Mouse (Mus musculus) regulatory T cell (primary cell): ENCODE measurements around the gene Gal3st2c.
"Not testable (repeated sequence)": the region's sequence is repeated elsewhere in the genome, so short reads cannot be mapped to it uniquely, and the experiment has no call there.

Experiments
- in situ Hi-C: fragments of 300-600 bp; cut with MboI, MseI; formaldehyde crosslinking; loops from one replicate; pipeline ENCODE4 v1.15.1; 2025; ENCODE audit warnings: high pct_unique_total_duplicates

The Gal3st2c gene

DNA sequence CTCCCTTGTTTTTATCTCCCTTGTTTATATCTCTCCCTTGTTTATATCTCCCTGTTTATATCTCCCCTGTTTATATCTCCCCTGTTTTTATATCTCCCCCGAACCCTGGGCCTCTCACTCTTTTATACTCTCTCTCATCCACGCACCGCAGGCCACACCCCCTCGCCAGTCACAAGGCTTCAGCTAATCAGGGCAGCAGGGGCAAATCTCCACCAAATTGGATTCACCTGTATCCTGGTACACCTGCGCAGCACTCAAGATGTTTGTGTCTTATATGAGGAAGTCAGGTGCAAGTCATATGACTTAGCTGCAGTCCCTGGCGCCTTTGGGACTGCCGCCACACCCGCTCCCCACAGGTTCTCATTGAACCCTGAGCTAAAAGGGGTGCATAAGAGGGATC, at the start of gene Gal3st2c:
Gene Gal3st2c, plus strand, starts transcription at position 301 of the 400 bp plus-strand sequence.
- in situ Hi-C loops = loop anchor here (5.0 kb wide), 1 partner anchor 68 kb away; no protein-coding TSS in a partner anchor

DNA sequence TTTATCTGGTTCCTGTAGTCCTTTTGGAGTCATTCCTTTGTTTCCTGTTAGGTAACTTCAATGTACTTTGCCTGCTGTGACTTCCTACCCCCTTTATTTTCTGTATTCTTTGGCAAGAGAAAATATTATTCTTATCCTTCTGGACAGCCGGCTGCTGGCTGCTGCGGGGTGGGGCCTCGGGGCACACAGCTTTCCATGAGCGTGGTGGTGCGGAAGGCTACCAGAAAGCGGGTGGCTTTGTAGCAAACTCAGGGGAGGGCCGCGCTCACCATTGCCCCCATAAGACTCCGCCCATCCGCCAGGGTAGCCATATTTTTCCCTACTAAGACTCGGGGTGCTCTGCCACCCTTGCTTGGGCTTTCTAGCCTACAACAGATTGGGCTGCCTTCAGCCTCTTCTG, 41.2 kb upstream of the Gal3st2c start:
- in situ Hi-C loops = not testable (repeated sequence)

DNA sequence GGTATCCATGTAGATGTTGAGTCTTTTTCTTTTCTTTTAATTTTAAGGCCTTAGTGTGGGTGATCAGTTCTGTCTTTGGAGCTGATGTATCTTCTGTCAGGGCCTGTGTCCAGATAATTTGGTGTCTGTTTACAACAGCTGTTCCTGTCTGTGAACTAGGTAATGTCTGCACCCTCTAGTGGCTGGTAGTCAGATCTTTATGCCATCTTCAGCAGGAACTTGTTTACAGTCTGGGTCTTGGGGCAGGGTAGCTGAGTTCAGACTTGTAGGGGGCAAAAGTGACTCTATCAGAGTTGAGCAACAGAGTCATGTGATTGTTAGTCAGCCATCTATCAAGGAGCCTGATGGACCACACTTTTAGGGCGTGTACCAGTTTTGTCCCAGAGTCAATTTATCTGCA, 23.8 kb upstream of the Gal3st2c start:
- in situ Hi-C loops = loop anchor here (10.0 kb wide), 1 partner anchor 72 kb away; no protein-coding TSS in a partner anchor

DNA sequence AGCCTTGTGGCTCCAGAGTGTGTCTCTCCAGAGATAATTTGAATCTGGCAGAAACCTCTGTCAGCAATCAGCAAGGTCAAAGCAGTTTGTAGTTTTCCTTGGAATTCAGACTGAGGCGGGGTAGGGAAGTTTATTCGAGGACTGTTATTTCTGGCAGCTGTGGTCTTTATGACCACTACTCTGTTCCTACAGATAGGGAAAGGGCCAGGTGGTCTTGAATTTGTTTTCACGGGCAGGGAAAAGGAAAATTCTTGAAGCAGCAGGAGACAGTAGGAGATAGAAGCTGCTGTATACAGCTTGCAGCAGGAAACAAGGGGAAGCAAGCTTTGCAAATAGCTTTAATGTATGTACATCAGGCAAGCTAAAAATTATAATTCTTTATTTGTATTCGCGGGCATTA, 19.9 kb upstream of the Gal3st2c start:
- in situ Hi-C loops = not testable (repeated sequence)

DNA sequence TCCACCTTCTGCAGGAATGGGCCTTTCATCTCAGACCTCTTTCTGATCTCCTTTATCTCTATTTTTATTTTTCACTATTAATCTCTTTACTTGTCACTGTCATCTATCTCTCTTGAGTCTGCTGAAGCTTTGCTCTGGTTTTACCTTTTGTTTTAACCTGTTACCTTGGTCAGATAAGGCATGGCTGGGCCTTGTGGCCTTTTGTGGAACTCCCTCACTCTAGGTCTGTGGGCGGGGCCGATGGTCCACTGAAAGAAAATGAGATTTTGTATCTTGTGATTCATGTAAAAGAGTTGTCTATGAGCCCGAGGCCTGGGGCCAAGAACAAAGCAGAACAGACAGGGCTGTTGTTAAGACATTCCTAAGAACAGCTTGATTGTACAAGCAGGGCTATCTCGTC, 19.5 kb upstream of the Gal3st2c start:
- in situ Hi-C loops = not testable (repeated sequence)

DNA sequence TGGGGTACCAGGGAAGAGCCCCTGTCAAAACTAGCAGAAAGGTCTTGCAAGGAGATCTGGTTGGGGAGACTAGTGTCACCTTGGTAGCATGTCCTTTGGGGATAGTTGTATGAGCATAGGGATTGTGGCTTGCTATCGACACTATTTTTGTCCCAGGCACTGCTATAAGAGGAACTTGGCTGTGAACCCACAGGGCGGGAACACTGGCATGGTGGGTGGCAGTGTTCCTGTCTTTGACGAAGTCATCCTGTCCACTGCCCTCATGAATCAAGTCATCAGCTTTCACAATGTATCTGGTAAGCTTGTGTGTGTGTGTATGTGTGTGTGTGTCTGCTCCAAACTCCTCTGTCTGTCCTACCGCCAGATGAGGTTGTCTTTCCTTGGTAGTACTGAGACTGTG, 14.5 kb upstream of the Gal3st2c start:
- in situ Hi-C loops = not testable (repeated sequence)

DNA sequence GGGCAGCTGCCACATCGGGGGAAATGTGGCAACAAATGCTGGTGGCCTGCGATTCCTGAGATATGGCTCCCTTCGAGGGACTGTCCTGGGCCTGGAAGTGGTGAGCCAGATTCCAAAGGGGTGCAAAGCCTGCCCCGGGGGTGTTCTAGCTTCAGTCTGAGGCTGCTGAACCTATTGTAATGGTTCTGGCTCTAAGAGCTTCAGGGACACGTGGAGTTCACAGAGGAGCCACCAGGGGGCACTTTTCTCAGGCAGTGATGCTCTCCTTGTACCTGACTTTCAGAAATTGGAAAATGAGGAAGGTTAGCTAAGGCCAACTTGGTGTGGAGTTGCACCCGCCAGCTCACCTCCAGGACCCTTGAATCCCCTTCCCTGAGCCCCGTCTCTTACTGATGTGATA, 12.0 kb upstream of the Gal3st2c start:
- in situ Hi-C loops = not testable (repeated sequence)

DNA sequence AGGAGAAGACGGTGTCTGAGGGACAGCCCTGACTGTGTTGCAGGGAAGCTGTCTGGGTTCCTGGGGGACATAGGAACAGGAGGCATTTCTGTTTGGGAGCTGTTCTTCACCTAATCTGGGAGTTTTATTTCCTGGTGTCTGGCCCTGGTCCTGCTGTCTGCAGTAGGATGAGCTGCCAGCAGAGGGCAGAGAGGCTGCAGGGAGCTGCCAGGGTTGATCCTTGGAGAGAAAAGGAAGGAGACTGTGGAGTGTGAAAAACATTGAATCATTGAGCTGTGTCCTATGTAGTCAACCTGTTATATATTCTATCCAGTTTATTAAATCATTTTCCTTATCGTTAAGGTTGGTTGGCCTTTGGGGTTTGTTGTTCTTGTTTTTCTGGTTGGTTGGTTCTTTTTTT, 9.4 kb upstream of the Gal3st2c start:
- in situ Hi-C loops = not testable (repeated sequence)

DNA sequence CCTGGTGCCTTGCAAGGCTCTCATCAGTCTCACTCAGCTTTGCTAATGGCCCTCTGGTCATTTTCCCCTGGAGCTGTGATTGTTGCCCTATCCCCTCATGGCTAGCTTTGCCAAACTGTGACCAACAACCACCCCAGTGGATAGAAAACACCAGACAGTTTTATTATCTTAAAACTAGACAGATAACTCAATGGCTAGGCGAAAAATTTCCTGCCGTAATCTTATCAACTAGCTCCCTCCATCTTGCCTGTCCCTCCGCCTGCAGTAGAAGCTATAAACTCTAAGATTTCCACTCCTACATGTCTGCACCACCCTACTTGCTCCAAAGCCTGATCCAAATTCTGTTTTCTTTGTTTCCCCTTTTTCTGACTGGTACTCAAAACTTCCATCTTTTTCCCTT, 4.1 kb upstream of the Gal3st2c start:
- in situ Hi-C loops = loop anchor here (5.0 kb wide), 2 partner anchors 91 to 134 kb away; no protein-coding TSS in a partner anchor

DNA sequence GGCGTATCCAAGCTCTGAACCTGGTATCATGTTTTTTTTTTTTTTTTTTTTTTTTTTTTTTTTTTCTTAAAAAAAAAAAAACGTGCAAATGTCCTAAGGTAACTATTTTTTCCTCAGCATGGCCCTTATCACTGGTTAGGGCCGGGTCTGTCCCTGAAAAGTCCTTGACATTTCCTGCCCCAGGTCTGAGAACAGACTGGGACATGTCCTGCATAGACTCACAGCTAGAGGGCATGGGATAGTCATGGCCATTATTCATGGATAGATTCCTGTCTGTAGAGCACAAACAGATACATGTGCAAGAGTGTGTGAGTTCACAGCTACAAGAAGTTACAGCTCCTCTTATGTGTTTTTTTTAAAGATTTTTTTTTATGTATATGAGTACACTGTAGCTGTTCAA, 1.5 kb upstream of the Gal3st2c start:
- in situ Hi-C loops = loop anchor here (5.0 kb wide), 2 partner anchors 89 to 136 kb away; no protein-coding TSS in a partner anchor

DNA sequence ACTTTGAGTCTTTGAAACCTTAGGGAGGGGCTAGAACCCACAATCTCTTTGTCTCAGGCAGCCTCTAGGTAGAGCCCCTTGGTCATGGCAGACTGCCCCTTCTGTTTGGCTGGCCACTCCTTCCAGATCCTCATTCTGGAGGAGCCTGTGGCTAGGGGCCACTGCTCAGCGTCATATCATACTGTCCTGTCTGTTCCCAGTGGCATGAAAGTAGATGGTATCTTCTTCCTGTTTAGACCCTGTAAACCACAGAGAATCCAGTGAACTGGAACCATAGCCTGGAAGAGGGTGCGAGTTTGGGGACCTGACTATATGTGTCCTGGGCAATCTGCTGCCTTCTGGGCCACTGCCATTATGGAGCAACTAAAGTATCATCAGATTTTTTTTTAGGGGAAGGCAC, 759 bp downstream of the Gal3st2c start:
- in situ Hi-C loops = loop anchor here (5.0 kb wide), 1 partner anchor 69 kb away; no protein-coding TSS in a partner anchor

DNA sequence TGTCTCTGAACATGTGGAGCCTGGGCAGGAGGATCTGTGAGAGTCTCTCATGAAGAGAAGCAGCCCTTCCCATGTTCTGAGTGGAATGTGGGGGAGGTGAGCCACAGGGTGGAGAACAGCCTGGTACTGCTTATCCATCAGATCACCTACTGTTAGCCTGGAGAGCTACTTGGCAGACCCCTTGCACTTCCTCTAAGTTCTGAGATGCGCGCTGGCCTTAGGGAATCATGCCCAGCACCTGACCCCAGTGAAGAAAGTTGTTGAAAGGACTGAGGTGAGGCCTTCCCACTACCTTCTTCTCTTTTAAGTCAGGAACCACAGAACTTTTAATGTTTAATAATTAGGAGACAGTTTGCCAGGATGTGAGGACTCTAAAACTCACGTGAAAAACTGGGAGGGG, 1.2 kb downstream of the Gal3st2c start:
- in situ Hi-C loops = loop anchor here (5.0 kb wide), 1 partner anchor 69 kb away; no protein-coding TSS in a partner anchor

DNA sequence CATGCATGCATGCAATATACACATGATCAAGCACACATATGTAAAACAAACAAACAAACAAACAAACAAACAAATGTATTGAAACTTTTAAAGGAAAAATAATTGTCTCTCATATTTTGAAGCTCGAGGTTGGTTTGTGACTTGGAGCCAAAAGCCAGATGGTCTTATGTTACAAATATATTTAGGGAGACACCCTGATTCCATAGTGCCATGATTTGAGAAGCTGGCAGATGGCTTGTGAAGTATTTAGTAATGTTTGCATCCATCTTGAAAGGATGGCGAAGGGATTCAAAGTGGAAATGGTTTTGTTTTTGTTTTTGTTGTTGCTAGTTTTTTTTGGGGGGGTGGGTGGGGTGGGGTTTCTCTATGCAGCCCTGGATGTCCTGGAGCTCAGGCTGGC, 10.7 kb downstream of the Gal3st2c start:
- in situ Hi-C loops = no loop called here

DNA sequence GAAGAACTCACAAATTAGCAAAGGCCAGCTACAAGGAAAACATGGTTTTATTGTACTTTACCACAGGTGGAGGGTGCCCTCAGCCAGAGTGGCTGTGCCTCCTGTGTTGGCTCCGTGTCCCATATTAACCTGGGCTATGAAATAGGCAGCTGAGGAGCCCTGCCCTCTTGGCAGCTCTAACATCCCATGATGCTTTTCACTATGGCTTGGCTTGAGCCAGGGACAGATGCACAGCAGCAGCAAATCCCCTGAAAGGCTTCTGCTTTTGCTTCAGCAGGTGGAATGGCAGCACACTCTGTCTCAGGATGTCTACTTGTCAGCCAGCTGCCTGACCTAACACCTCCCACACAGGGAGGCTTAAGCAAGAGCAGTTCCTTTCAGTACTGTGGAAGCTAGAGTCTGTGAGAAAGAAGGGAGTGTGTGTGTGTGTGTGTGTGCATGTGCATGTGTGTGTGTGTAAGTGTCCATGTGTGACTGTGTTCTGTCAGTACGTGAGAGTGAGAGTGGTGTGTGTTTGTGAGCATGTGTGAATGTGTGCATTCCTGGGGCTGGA, 15.7 kb downstream of the Gal3st2c start:
- in situ Hi-C loops = loop anchor here (5.0 kb wide), 1 partner anchor 64 kb away; no protein-coding TSS in a partner anchor

DNA sequence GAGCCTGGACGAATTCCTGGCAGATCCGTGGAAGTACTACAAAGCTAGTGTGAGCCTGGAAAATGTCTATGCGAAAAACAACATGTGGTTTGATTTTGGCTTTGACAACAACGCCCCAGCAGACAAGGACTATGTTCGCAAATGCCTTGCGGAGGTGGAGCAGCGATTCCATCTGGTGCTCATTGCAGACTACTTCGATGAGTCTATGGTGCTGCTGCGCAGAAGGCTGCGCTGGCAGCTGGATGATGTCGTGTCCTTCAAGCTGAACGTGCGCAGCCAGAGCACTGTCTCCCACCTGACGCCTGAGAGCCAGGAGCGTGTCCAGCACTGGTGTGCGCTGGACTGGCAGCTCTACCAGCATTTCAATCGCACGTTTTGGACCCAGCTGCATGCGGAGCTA, 18.5 kb downstream of the Gal3st2c start:
- in situ Hi-C loops = loop anchor here (5.0 kb wide), 1 partner anchor 67 kb away; no protein-coding TSS in a partner anchor

DNA sequence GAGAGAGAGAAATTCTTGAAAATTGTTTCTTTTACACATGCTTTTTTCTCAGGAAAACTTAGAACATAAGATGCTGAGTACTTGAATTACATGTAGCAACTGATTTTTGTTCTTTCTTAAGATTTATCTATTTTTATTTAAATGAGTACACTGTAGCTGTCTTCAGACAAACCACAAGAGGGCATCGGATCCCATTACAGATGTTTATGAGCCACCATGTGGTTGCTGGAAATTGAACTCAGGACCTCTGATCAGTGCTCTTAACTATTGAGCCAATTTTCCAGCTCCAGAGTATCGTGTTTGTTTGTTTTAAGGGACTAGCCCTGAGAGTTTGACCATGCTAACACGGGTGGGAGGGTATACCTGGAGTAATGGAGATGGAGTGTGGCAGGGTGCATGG, 21.3 kb downstream of the Gal3st2c start:
- in situ Hi-C loops = no loop called here

DNA sequence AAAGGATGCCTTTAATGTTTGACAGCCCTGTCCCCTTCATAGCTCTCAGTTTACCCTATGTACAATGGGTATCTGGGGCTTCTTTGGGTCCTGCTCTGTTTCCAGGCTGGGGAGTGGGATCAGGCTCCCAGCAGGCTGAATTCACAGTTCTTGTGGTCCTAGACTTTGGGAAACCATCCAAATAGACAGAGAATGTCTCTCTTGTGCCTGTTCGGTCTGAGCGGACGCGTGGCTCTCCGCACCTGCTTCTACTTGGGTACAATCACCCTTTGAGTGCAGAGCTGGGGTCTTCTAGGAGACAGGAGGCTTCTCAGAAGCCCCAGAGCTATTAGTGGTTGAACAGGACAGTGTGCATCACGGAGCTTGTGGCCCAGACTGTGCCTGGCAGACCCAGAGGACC, 29.8 kb downstream of the Gal3st2c start, which contains the start of gene Neu4:
Gene Neu4, plus strand, starts transcription at position 301 of the 400 bp plus-strand sequence.
- in situ Hi-C loops = no loop called here

DNA sequence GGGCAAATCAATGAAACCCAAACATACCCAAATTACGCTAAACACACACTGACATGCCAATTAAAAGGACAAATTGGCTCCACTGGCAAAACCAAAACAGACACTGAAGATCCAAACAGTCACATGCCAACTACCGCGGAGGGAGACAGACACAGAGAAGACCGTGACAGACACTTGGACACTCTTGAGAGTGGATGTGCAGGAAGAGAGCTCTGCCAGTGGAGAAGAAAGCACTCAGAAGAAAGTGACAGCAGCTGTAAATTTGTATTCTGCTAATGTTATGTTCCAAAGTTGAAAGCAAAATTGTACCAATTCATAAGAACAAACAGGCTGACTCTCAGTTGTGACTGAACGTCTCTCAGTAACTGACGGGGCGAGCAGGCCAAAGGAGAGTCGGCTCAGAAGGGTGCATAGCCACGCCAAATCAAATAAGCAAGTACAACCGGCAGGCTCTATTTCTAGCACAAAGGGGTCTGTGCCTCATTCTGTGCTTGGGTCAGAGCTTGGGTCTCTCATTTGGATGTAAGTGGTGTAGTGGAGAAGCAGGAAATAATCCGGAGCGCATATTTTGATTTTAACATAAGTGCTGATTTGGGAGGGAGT, 37.3 kb downstream of the Gal3st2c start:
- in situ Hi-C loops = loop anchor here (25.0 kb wide), 2 partner anchors 540 to 1115 kb away; partner anchors contain the start of genes Ankmy1, Dusp28, Hdlbp and Rnpepl1

DNA sequence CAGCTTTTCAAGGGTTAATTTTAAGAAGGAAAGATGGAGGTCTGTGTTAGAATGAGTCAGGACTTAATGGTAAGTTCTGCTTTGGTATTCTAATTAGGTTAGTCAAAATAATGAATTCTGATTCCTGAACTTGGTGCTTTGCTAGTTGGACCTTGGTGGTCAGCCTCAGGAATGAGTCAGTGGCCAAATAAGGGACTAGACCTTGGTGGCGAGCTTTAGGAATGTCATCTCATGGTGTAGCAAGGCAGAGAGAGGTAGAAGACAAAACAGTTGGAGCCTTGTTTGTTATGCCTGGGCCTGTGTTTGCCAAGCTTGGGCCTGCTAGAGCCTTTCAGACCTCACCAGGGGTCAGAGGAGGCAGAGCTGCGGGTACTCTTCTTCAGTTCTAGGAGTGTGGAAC, 38.4 kb downstream of the Gal3st2c start:
- in situ Hi-C loops = loop anchor here (25.0 kb wide), 2 partner anchors 541 to 1116 kb away; partner anchors contain the start of genes Ankmy1, Dusp28, Hdlbp and Rnpepl1

DNA sequence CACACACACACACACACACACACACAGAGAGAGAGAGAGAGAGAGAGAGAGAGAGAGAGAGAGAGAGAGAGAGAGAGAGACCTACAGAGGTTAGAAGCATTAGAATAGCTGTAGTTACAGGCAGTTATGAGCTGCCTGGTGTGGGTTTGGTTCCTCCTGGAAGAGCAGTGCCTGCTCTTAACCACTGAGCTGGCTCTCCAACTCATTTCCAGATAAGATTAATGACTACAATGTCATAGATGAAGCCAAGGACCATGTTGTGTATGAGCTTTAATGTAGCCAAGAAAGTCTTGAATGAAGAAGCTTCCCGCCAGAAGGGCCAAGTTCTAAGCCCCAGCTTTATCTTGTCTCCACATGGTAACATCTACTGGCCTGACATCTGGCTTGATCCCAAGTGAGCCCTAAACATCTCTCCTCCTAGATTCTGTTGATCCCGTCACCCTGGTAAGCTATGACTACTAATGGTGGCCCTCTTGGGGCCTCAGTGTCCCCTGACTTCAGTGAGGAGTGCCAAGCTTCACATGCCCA, 42.8 kb downstream of the Gal3st2c start:
- in situ Hi-C loops = loop anchor here (5.0 to 25.0 kb wide), 3 partner anchors 44 to 1121 kb away; partner anchors contain the start of genes Ankmy1, Dusp28, Hdlbp and Rnpepl1

DNA sequence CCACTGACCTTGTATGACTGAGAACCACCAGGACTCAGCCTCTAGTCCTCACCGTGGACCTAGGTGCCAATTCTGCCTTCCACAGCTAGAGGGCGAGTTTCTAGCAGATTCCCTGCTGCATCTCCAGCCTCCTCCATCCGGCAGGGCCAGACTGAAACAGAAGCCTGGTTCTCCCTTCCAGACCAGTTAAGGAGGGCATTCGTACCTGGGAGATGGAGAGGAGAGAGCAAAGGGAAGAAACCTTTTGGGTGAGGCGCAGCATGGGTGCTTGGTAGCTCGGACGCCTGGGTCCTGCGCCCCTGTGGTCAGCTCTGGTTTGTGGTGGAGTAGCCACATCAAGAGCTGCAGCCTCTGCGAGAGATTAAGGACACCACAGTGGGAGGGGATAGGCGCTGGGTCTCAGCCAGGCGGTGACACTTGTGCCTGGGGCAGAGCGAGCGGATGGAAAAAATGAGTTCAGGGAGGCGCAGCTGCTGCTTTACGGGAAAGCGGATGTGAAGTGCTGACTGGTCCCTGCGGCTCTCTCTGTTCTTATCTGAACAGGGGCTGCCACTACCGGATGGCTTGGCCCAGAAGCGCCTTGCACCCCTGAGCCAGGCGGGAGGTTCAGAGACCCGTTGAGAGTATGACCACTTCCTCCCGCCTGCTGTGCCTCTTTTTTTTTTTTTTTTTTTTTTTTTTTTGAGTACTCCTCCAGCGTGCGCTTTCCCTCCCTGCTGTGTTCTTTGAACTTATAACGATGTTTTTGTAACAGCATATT, 44.9 kb downstream of the Gal3st2c start:
- in situ Hi-C loops = loop anchor here (5.0 to 25.0 kb wide), 3 partner anchors 42 to 1123 kb away; partner anchors contain the start of genes Ankmy1, Dusp28, Hdlbp and Rnpepl1
